25 mouse cellular contexts compared by ENCODE assay signal in genomic region chr1:53941528-53941927, GRCm38 (mm10).
DNase-seq lines count a peak whose midpoint lies in the region; ATAC-seq and TF ChIP-seq lines count a peak whose summit lies in the region.
"Had no signal": no experiment of that assay in that cellular context is flagged by ENCODE, and none has a peak within 500 bp of the region (broad histone marks: within the 10 kb centered on the region; RNA-seq: fewer than 3 reads in every experiment).

No protein-coding gene starts in this region.

- no peaks in the 10 kb centered on the region for H3K9me3 ChIP-seq in midbrain, embryonic 11.5 days (ENCODE audit: control insufficient read depth, low read length)
- no peaks in the 10 kb centered on the region for H3K9me3 ChIP-seq in midbrain, postnatal 0 days (ENCODE audit: low read length)
- H3K9me3 ChIP-seq: embryonic facial prominence, embryonic 10.5 days; embryonic facial prominence, embryonic 12.5 days; forebrain, embryonic 10.5 days; forebrain, embryonic 12.5 days; G1E had no signal

- H3K27me3 ChIP-seq in midbrain, embryonic 11.5 days (ENCODE audit: control insufficient read depth, insufficient read depth, low read length): no peaks in the 10 kb centered on the region
- no peaks in the 10 kb centered on the region for H3K27me3 ChIP-seq in midbrain, postnatal 0 days (ENCODE audit: insufficient read depth, low read length)
- H3K27me3 ChIP-seq: embryonic facial prominence, embryonic 12.5 days; Patski had no signal

- peaks cover 4% of the 10 kb centered on the region for H3K4me1 ChIP-seq in midbrain, embryonic 11.5 days (ENCODE audit: control insufficient read depth, insufficient read depth, low read length)
- peaks cover 4% of the 10 kb centered on the region for H3K4me1 ChIP-seq in midbrain, postnatal 0 days (ENCODE audit: insufficient read depth, low read length)
- H3K4me1 ChIP-seq in embryonic fibroblast, embryonic 13.5 days (ENCODE audit: control insufficient read depth, insufficient read depth, low read length): peaks cover 18% of the 10 kb centered on the region

- DNase-seq in midbrain, embryonic 11.5 days (ENCODE audit: low spot score, missing footprints): no peak
- DNase-seq in midbrain, postnatal 0 days (ENCODE audit: low spot score): no peak
- DNase-seq in R1 (ENCODE audit: low read depth, low spot score) (peak; percentile 29), adipocyte (ENCODE audit: low spot score) (no peak)
- no peak for DNase-seq in urinary bladder, adult 18-20 months (ENCODE audit: low spot score in 2 of 2)
- no peak for DNase-seq in testis, postnatal 10 days (ENCODE audit: low spot score)
- DNase-seq: adrenal gland, adult 2 months; adrenal gland, postnatal 10 days; adrenal gland, postnatal 25 days; cerebellum, adult 11-12 months; cerebellum, adult 2 months; cerebellum, adult 9-10 months; cerebellum, postnatal 10 days; cerebellum, postnatal 25 days had no signal

- ATAC-seq in midbrain, embryonic 11.5 days (ENCODE audit: low FRiP score): peak; percentile 47; the same call in 1 of the 2 replicates
- no peak for ATAC-seq in midbrain, postnatal 0 days (ENCODE audit: low FRiP score)
- peak; percentile 49; the same call in 1 of the 2 replicates for ATAC-seq in megakaryocyte, adult 5-6 weeks (ENCODE audit: poor library complexity, severe bottlenecking)
- ATAC-seq: activated CD4-positive, CD25-positive, alpha-beta regulatory T cell, adult 4 months; forebrain, embryonic 16.5 days; Patski had no signal

- H3K27ac ChIP-seq in midbrain, embryonic 11.5 days (ENCODE audit: low read depth, low read length): no peak overlapping the region
- no peak overlapping the region for H3K27ac ChIP-seq in midbrain, postnatal 0 days (ENCODE audit: low read depth, low read length)
- peak overlapping the region; percentile 37; the same call in 1 of the 2 replicates for H3K27ac ChIP-seq in embryonic fibroblast, embryonic 13.5 days (ENCODE audit: insufficient read depth, low read length)
- H3K27ac ChIP-seq: embryonic facial prominence, embryonic 10.5 days; embryonic facial prominence, embryonic 12.5 days; forebrain, embryonic 10.5 days; forebrain, embryonic 12.5 days had no signal

- H3K36me3 ChIP-seq in midbrain, embryonic 11.5 days (ENCODE audit: control insufficient read depth, insufficient read depth, low read length): no peaks in the 10 kb centered on the region
- H3K36me3 ChIP-seq in midbrain, postnatal 0 days (ENCODE audit: insufficient read depth, low read length): no peaks in the 10 kb centered on the region
- H3K36me3 ChIP-seq: embryonic facial prominence, embryonic 10.5 days; embryonic facial prominence, embryonic 12.5 days; forebrain, embryonic 10.5 days; forebrain, embryonic 12.5 days; G1E had no signal

- TF ChIP-seq CTCF in midbrain, postnatal 0 days (IDR thresholded peaks at IDR 0.05): no peak
- no peak for TF ChIP-seq CTCF in embryonic fibroblast, embryonic 13.5 days (IDR thresholded peaks at IDR 0.05; ENCODE audit: borderline replicate concordance, insufficient read depth, low read length)

- TF ChIP-seq POLR2A in embryonic fibroblast, embryonic 13.5 days (IDR thresholded peaks at IDR 0.05; ENCODE audit: low read depth, low read length): no peak

- H3K9ac ChIP-seq in midbrain, embryonic 11.5 days (ENCODE audit: low read length): no peak overlapping the region
- no peak overlapping the region for H3K9ac ChIP-seq in midbrain, postnatal 0 days (replicated peaks; ENCODE audit: low read length, poor library complexity, severe bottlenecking)
- H3K9ac ChIP-seq: embryonic facial prominence, embryonic 12.5 days; forebrain, embryonic 12.5 days had no signal

- no peak overlapping the region for H3K4me3 ChIP-seq in midbrain, embryonic 11.5 days (ENCODE audit: low read depth, low read length)
- no peak overlapping the region for H3K4me3 ChIP-seq in midbrain, postnatal 0 days (ENCODE audit: low read depth, low read length)
- no peak overlapping the region for H3K4me3 ChIP-seq in embryonic fibroblast, embryonic 13.5 days (ENCODE audit: insufficient read depth, low read length)
- H3K4me3 ChIP-seq: embryonic facial prominence, embryonic 10.5 days; embryonic facial prominence, embryonic 12.5 days; erythroblast, embryonic 14.5 days; forebrain, embryonic 10.5 days; forebrain, embryonic 12.5 days had no signal

- H3K4me2 ChIP-seq in midbrain, embryonic 11.5 days: no peak overlapping the region
- no peak overlapping the region for H3K4me2 ChIP-seq in midbrain, postnatal 0 days (ENCODE audit: low read depth, low read length, poor library complexity, severe bottlenecking)
- H3K4me2 ChIP-seq: embryonic facial prominence, embryonic 12.5 days; forebrain, embryonic 12.5 days had no signal

- 47% methylated on average over 3 of the region's 3 CpGs for WGBS in midbrain, embryonic 11.5 days
- WGBS in midbrain, postnatal 0 days: 48% methylated on average over 3 of the region's 3 CpGs
